Mouse (Mus musculus): ENCODE measurements around the gene Tas1r1. TPM values are rescaled to one million over a fixed set of nuclear protein-coding genes. Genes with fewer than 3 reads are reported as not detected.

Gene Tas1r1
- polyA plus RNA-seq, 1 experiment, result 30.2 TPM

DNA sequence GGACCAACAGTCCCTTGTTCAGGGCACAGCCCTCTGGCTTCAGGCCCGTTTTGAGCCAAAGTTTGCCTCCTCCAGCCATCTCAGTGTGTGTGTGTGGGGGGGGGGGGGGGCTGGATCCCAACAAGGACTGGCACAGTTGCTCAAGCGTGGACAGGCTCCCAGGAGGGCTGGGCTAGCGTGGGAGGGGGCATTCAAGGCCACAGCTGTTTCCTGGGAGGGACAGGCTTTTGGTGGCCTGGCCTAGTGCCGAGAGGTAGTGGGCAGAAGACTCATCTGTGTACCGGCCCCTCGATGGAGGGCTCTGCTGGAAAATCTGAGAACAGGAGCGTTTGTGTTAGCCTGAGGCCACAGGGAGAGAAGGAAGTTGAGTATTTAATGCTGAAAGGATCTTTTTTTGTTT, 41.6 kb upstream of the Tas1r1 start:
- TF ChIP-seq CTCF (IDR thresholded peaks at IDR 0.05; ENCODE audit: control insufficient read depth, insufficient read depth, insufficient replicate concordance, low read depth, low read length), result no peak
- no peak for TF ChIP-seq POLR2A (IDR thresholded peaks at IDR 0.05; ENCODE audit: control insufficient read depth, low read depth, low read length)
- Histone ChIP-seq H3K27ac (ENCODE audit: control insufficient read depth, insufficient read depth, low read depth, low read length) (0 out of 2 replicates have a peak overlapping the region, but pooled peaks have one; percentile 19), H3K4me3 (ENCODE audit: control insufficient read depth, low read depth, low read length) (no peak overlapping the region), H3K4me1 (ENCODE audit: control insufficient read depth, insufficient read depth, low read length) (peaks cover 8% of the 10 kb centered on the region), H3K36me3 (ENCODE audit: control insufficient read depth, insufficient read depth, low read length) (no peaks in the 10 kb centered on the region), H3K27me3 (ENCODE audit: control insufficient read depth, insufficient read depth, low read length) (no peaks in the 10 kb centered on the region)

DNA sequence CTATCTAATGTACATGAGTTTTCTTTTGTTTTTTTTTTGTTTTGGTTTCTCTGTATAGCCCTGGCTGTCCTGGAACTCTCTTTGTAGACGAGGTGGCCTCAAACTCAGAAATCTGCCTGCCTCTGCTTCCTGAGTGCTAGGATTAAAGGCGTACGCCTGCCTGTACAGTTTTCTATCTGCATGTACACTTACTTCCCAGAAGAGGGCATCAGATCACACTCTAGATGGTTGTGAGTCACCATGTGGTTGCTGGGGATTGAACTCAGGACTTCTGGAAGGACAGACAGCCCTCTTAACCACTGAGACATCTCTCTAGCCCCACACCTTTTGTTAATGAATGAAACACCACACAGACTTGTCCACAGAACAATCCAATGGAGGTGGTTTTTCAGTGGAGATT, 40.9 kb upstream of the Tas1r1 start:
- Histone ChIP-seq H3K4me3 (ENCODE audit: control insufficient read depth, low read depth, low read length) (no peak overlapping the region), H3K27me3 (ENCODE audit: control insufficient read depth, insufficient read depth, low read length) (no peaks in the 10 kb centered on the region), H3K4me1 (ENCODE audit: control insufficient read depth, insufficient read depth, low read length) (peaks cover 5% of the 10 kb centered on the region; the same call in 1 of the 2 replicates), H3K36me3 (ENCODE audit: control insufficient read depth, insufficient read depth, low read length) (no peaks in the 10 kb centered on the region), H3K27ac (ENCODE audit: control insufficient read depth, insufficient read depth, low read depth, low read length) (no peak overlapping the region)
- TF ChIP-seq CTCF (IDR thresholded peaks at IDR 0.05; ENCODE audit: control insufficient read depth, insufficient read depth, insufficient replicate concordance, low read depth, low read length), result no peak
- TF ChIP-seq POLR2A (IDR thresholded peaks at IDR 0.05; ENCODE audit: control insufficient read depth, low read depth, low read length), result no peak

DNA sequence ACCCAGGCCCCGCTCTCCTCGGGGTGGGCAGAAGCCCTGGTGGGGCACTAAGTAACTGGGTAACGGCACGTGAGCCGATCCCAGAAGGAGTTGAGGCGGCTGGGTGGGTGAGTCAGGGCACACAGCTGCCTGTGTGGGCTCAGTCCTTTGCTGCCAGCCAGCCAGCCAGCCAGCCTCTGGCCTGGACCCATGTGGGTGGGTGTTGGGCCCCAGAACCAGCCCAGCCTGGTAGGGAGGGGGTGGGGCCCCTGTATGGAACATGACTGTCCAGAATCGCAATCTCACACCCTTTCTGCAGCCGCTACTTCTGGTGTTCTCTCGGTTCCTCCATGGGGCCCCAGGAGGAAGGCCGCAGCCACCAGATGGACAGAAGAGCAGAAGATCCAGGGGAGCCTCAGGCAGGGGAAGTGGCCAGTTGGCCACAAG, 39.8 kb upstream of the Tas1r1 start:
- no peak overlapping the region for H3K4me3 ChIP-seq (ENCODE audit: control insufficient read depth, low read depth, low read length)
- H3K27ac ChIP-seq (ENCODE audit: control insufficient read depth, insufficient read depth, low read depth, low read length), result no peak overlapping the region
- no peaks in the 10 kb centered on the region for H3K27me3 ChIP-seq (ENCODE audit: control insufficient read depth, insufficient read depth, low read length)
- peaks cover 5% of the 10 kb centered on the region for H3K4me1 ChIP-seq (ENCODE audit: control insufficient read depth, insufficient read depth, low read length)
- TF ChIP-seq POLR2A (IDR thresholded peaks at IDR 0.05; ENCODE audit: control insufficient read depth, low read depth, low read length) (no peak), CTCF (IDR thresholded peaks at IDR 0.05; ENCODE audit: control insufficient read depth, insufficient read depth, insufficient replicate concordance, low read depth, low read length) (no peak)
- H3K36me3 ChIP-seq (ENCODE audit: control insufficient read depth, insufficient read depth, low read length), result no peaks in the 10 kb centered on the region

DNA sequence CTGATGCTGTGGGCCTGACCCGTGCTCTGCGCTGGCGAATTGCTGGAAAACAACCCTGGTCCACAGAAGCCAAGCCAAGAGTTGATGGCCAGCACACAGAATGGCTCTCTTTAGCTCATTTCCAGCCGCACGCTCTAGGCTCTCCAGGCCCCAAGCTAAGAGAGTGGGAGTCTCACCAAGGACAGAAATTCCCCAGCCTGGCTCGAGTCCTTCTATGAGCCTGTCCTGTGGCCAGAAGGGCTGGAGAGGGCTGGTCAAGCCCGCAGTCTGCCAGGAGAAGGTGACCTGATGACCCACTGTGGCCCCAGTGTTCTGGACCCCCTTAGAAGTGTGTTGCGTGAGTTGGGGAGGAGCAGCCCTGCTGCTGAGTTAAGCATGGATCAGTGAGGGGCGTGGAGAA, 38.8 kb upstream of the Tas1r1 start:
- H3K27ac ChIP-seq (ENCODE audit: control insufficient read depth, insufficient read depth, low read depth, low read length), result no peak overlapping the region
- TF ChIP-seq POLR2A (IDR thresholded peaks at IDR 0.05; ENCODE audit: control insufficient read depth, low read depth, low read length), result no peak
- TF ChIP-seq CTCF (IDR thresholded peaks at IDR 0.05; ENCODE audit: control insufficient read depth, insufficient read depth, insufficient replicate concordance, low read depth, low read length), result no peak
- no peak overlapping the region for H3K4me3 ChIP-seq (ENCODE audit: control insufficient read depth, low read depth, low read length)
- H3K36me3 ChIP-seq (ENCODE audit: control insufficient read depth, insufficient read depth, low read length), result no peaks in the 10 kb centered on the region
- H3K4me1 ChIP-seq (ENCODE audit: control insufficient read depth, insufficient read depth, low read length), result peaks cover 9% of the 10 kb centered on the region
- no peaks in the 10 kb centered on the region for H3K27me3 ChIP-seq (ENCODE audit: control insufficient read depth, insufficient read depth, low read length)

DNA sequence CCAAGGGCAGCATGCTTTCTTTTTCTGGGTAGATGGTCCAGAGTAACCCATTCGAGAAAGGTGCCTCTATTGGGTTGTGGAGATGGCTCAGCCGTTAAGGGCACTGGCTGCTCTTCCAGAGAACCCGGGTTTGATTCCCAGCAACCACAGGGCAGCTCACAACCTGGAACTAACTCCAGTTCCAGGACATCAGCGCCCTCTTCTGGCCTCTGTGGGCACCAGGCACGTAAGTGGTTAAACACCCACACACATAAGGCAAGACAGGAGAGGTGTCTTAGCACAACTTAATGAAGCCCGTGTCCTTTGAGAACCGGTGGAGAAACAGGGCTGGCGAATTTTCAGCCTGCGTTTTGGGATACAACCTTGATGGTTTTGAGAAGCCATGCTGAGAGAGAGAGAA, 36.2 kb upstream of the Tas1r1 start:
- H3K27me3 ChIP-seq (ENCODE audit: control insufficient read depth, insufficient read depth, low read length), result no peaks in the 10 kb centered on the region
- no peaks in the 10 kb centered on the region for H3K36me3 ChIP-seq (ENCODE audit: control insufficient read depth, insufficient read depth, low read length)
- TF ChIP-seq CTCF (IDR thresholded peaks at IDR 0.05; ENCODE audit: control insufficient read depth, insufficient read depth, insufficient replicate concordance, low read depth, low read length), result peak; percentile 11; the same call in 1 of the 2 replicates
- TF ChIP-seq POLR2A (IDR thresholded peaks at IDR 0.05; ENCODE audit: control insufficient read depth, low read depth, low read length), result no peak
- H3K4me1 ChIP-seq (ENCODE audit: control insufficient read depth, insufficient read depth, low read length), result peaks cover 10% of the 10 kb centered on the region
- H3K27ac ChIP-seq (ENCODE audit: control insufficient read depth, insufficient read depth, low read depth, low read length), result no peak overlapping the region
- no peak overlapping the region for H3K4me3 ChIP-seq (ENCODE audit: control insufficient read depth, low read depth, low read length)

DNA sequence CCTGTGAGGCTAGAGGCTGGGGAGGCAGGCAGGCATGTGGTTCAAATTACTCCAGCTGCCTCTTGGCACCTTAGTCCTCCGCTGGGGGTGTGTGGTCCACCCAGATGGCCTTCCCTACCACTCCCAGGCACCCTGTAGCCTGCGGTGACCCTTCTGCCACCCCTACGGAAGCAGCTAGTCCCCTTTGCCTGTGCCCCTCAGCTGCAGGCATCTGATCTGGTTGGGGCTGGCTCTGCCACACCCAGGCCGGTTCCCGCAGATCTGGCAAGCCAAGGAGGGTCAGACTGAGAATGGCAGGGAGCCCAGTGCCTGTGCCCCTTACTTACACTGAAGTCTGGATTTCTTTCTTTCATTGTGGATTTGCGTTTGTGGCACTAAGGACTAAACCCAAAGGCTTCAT, 35.3 kb upstream of the Tas1r1 start:
- Histone ChIP-seq H3K27me3 (ENCODE audit: control insufficient read depth, insufficient read depth, low read length) (no peaks in the 10 kb centered on the region), H3K4me1 (ENCODE audit: control insufficient read depth, insufficient read depth, low read length) (peaks cover 10% of the 10 kb centered on the region), H3K27ac (ENCODE audit: control insufficient read depth, insufficient read depth, low read depth, low read length) (no peak overlapping the region)

DNA sequence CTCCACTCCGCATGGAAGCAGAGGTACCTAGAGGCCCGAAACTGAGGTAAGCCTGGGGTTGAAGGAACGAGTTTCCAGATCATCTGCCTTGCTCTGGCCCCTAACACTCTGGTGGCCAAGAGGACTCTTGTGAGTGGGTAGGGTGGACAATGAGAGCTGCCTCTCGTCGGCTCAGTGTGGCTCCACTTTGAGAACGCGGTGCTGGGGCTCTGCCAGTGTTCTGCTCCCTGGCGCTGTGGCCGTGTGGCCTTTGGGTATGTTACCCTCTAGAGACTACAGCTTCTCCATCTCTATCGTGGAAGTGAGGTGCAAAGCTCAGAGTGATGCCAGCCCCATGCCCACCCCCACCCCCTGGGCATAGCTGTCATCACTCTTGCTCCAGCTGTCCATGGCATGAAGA, 34.3 kb upstream of the Tas1r1 start:
- peaks cover 11% of the 10 kb centered on the region for H3K4me1 ChIP-seq (ENCODE audit: control insufficient read depth, insufficient read depth, low read length)
- no peak for TF ChIP-seq CTCF (IDR thresholded peaks at IDR 0.05; ENCODE audit: control insufficient read depth, insufficient read depth, insufficient replicate concordance, low read depth, low read length)
- TF ChIP-seq POLR2A (IDR thresholded peaks at IDR 0.05; ENCODE audit: control insufficient read depth, low read depth, low read length), result no peak
- H3K27me3 ChIP-seq (ENCODE audit: control insufficient read depth, insufficient read depth, low read length), result no peaks in the 10 kb centered on the region
- H3K4me3 ChIP-seq (ENCODE audit: control insufficient read depth, low read depth, low read length), result peak overlapping the region; percentile 19; the same call in 1 of the 2 replicates
- peak overlapping the region; percentile 59 for H3K27ac ChIP-seq (ENCODE audit: control insufficient read depth, insufficient read depth, low read depth, low read length)
- no peaks in the 10 kb centered on the region for H3K36me3 ChIP-seq (ENCODE audit: control insufficient read depth, insufficient read depth, low read length)

More for the DNA sequence above, 35.3 kb upstream of the Tas1r1 start:
- TF ChIP-seq POLR2A (IDR thresholded peaks at IDR 0.05; ENCODE audit: control insufficient read depth, low read depth, low read length), result no peak
- no peak for TF ChIP-seq CTCF (IDR thresholded peaks at IDR 0.05; ENCODE audit: control insufficient read depth, insufficient read depth, insufficient replicate concordance, low read depth, low read length)
- Histone ChIP-seq H3K36me3 (ENCODE audit: control insufficient read depth, insufficient read depth, low read length) (no peaks in the 10 kb centered on the region), H3K4me3 (ENCODE audit: control insufficient read depth, low read depth, low read length) (no peak overlapping the region)

Measured in testis, adult 2 months (tissue).